Mouse (Mus musculus) layer of hippocampus, adult 18-20 months (tissue): ENCODE measurements around the gene Slfn4. TPM values are rescaled to one million over a fixed set of nuclear protein-coding genes. Genes with fewer than 3 reads are reported as not detected.
A peak's percentile ranks its signal among the peaks of the same experiment; 100 is the strongest.
"Not testable (repeated sequence)": the region's sequence is repeated elsewhere in the genome, so short reads cannot be mapped to it uniquely, and the experiment has no call there.

Experiments
- DNase-seq, 2 experiments: peaks; one replicate each; pipeline ENCODE4 v3.0.0; 2022; ENCODE audit warnings: low spot score in 2 of 2
- long read RNA-seq: library from polyadenylated mRNA; stranded (forward); transcript quantifications from one replicate; pipeline ENCODE4 v2.0.0, GENCODE M21; 2021
- total RNA-seq, 2 experiments: library from RNA; stranded (reverse); gene quantifications; 2 replicates each; pipeline ENCODE4 v1.2.3; 2021

The Slfn4 gene
- under 1 TPM in 1 of 2 experiments, not detected in 1; 0.17 TPM for total RNA-seq
- long read RNA-seq, result 0 reads

GRCm38 (mm10) chr11:83174948-83175539, at the start of gene Slfn4:
TSS of gene Slfn4 (plus strand) at chr11:83175186.
- DNase-seq, result no peak

DNA sequence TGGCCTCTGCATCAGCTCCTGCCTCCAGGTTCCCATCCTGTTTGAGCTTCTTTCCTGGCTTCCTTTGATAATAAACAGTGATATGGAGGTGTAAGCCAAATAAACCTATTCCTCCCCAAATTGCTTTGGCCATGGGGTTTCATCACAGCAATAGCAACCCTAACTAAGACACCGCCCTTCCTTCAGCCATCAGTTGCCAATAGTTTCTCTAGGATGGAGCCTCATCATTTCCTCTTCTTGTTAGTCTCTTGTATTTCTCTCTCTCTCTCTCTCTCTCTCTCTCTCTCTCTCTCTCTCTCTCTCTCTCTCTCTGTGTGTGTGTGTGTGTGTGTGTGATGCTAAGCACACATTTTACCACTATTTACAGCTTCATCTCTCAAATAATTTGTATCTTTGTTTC, 49.4 kb upstream of the Slfn4 start:
- not testable (repeated sequence) for DNase-seq

- not testable (repeated sequence) for DNase-seq
Measured at GRCm38 (mm10) chr11:83137253-83137652, 37.7 kb upstream of the Slfn4 start.

DNA sequence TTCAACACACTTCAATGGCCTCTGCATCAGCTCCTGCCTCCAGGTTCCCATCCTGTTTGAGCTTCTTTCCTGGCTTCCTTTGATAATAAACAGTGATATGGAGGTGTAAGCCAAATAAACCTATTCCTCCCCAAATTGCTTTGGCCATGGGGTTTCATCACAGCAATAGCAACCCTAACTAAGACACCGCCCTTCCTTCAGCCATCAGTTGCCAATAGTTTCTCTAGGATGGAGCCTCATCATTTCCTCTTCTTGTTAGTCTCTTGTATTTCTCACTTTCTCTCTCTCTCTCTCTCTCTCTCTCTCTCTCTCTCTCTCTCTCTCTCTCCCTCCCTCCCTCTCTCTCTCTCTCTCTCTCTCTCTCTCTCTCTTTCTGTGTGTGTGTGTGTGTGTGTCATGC, 26.0 kb upstream of the Slfn4 start:
- DNase-seq, result not testable (repeated sequence)

- DNase-seq, result no peak
Measured at GRCm38 (mm10) chr11:83191134-83191893, 16.3 kb downstream of the Slfn4 start, which contains the start of gene Slfn3. TSS of gene Slfn3 (plus strand) at chr11:83191330.

GRCm38 (mm10) chr11:83192001-83192400, 17.0 kb downstream of the Slfn4 start:
- peak in 1 of 2 experiments; percentile 7 for DNase-seq

- no peak for DNase-seq
Measured at GRCm38 (mm10) chr11:83205002-83205401, 30.0 kb downstream of the Slfn4 start.

GRCm38 (mm10) chr11:83216119-83216518, 41.1 kb downstream of the Slfn4 start:
- no peak for DNase-seq

DNA sequence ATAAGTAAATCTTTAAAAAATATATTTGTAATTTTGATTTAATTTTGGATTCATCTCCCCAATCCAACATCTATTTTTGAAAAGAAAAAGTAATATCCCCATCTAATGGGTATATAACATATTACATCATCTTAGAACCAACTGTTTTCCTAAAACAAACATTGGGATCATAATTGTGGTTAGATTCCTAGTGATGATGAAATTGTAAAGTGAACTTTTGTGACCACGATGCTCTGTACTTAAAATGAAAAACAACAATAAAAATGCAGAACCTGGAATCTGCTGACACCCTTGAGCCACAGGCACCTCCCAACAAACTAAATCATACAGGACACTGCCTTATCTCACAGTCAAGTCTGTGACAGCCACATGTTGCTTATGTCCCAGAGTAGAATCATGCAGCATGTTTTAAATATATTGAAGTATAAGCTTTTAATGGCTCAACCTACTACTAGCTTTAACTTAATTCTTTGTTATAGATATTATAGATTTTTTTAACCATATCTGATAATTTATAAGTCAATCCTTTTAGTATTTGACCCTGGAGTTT, 46.4 kb downstream of the Slfn4 start:
- DNase-seq, result no peak

DNA sequence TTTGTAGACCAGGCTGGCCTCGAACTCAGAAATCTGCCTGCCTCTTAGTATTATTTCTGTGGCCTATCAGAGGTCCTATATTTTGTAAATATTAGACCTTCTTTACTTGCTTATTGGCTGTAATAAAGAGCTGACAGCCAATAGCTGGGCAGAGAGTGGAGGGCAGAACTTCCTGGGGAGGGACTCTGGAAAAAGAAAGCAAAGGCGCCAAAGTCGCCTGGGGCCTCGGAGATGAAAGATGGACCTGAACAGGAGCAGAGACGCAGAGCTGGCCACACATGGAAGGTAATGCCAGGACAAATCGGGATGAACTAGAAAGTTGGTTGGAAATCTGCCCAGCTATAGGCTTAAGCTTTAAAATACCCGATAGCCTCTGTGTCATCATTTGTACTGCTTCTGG, 48.4 kb downstream of the Slfn4 start:
- no peak for DNase-seq

GRCm38 (mm10) chr11:83223793-83224192, 48.8 kb downstream of the Slfn4 start:
- DNase-seq, result not testable (repeated sequence)

DNA sequence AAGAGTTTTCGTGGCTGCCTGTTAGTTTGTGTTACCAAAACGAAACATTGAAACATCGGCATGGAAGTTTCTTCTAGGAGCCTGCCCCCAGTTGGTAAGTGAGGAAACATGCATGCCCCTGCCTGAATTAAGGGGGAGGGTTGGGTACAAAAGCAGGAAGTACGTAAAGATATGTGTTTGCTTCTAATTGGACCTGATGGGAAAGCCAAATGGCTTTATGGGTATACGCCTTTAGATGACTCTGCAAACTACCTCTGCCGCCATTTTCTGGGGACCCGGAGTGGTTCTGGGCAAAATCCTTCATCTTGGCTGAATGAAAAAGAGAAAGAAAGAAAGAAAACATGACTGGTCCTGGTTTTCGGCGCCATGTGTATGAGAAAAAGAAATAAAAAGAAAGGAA, 49.2 kb downstream of the Slfn4 start:
- DNase-seq, result no peak

- DNase-seq, result no peak
Measured at GRCm38 (mm10) chr11:83224750-83225149, 49.8 kb downstream of the Slfn4 start.

DNA sequence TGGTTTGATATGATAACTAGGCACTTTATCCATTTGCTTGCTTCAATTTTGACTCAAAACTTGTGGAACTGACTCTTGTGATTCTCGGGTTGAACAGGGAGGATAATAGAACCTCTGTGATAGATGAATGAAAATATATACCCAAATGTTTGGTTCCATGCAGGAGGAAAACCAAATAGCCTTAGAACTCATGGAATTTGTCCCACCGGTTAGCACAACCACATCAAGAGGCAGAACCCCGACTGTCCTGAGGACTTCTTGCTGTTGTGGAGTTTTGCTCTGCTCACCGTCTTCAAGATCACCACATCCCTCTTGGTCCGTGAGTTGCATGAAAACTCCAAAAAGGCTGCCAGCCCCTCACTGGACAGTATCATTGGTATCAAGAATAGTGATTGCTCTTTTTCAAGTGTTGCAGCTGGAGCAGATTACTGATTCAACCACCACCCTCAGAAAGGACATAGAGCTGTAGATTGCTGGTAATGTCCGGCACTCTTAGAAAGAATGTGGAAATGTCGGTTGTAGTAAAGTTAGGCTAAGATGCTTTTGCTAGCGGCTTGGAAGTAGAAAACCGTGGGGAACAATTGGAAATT, 50.5 kb downstream of the Slfn4 start:
- no peak for DNase-seq

GRCm38 (mm10) chr11:83227926-83228723, 53.1 kb downstream of the Slfn4 start:
- no peak for DNase-seq

DNA sequence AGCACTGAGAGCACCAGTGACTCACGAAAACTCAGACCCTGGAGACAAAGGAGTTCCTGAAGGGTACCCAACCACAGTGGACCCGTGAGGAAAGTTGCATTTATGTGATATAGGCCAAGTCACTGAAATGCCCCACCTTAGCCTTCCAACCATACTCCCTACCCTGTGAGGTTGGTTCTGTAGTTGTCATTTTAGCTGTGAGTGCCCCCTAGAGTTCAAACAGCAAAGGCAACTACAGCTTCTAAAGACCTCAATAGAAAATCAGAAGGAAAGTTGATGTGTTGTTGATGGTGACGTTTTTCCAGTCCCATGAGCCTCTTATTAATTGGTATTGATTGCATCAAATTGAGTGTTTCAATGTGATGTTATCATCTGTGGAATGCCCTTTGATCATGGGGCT, 56.0 kb downstream of the Slfn4 start:
- no peak for DNase-seq

- DNase-seq, result not testable (repeated sequence)
Measured at GRCm38 (mm10) chr11:83233621-83234020, 58.6 kb downstream of the Slfn4 start.

GRCm38 (mm10) chr11:83237390-83237789, 62.4 kb downstream of the Slfn4 start:
- DNase-seq, result not testable (repeated sequence)

DNA sequence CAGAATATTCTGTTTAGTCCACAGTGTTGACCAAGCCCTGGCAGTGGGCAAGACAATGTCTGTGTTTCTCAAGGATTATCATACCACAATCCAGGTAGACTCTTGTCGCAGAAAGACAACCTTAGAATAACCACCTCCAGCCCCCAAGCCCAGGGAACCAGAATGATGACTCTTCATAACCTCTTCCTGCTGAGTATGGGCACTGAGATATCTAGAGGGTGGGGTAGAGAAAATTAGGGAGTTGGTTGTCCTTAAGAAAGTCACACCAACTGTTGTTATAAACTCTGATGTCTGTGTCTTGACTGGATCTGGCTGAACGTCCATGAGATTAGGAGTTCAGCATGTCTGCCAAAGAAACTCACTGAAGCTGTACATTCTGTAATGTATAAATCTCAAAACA, 63.4 kb downstream of the Slfn4 start:
- DNase-seq, result no peak

GRCm38 (mm10) chr11:83239811-83240210, 64.8 kb downstream of the Slfn4 start:
- no peak for DNase-seq
